Mouse (Mus musculus) ES-E14 (cell line): ENCODE results near the gene Accsl.

Source experiments
- CHD2 ChIP-seq: IDR thresholded peaks from 2 replicates; pipeline ENCODE4 v1.6.1; 2014; ENCODE audit warnings: mild to moderate bottlenecking, low read depth, low read length, inconsistent platforms
- HCFC1 ChIP-seq: IDR thresholded peaks from 2 replicates; pipeline ENCODE4 v1.6.1; 2012; ENCODE audit warnings: low read length, inconsistent platforms, borderline replicate concordance; ENCODE audit not compliant: insufficient read depth
- ZC3H11A ChIP-seq: IDR thresholded peaks from 2 replicates; pipeline ENCODE4 v1.6.1; 2012; ENCODE audit warnings: low read depth, mild to moderate bottlenecking, inconsistent platforms, low read length, borderline replicate concordance

DNA sequence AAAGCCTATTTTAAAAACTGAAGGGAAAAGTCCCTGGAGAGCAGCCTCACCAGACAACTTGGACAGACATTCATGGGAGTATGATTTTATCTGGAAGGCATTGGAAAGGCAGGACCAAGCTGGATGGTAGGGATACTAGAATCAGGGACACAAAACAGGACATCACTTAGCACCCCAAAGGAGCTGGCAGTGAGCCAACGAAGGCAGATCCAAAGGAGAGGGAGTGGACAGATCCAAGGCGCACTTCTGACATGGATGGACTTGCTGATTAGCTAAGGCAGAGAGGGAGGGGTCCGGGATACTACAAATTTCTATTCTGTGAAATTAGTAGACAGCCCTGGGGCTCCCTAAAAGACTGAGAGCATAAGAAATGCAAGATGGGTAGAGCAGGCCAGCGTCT, 63.4 kb downstream of the Accsl start:
- no peak for TF ChIP-seq ZC3H11A
- TF ChIP-seq CHD2 = no peak
- no peak for TF ChIP-seq HCFC1
